Mouse (Mus musculus) heart, postnatal 0 days (tissue): ENCODE measurements around the gene Eif4e1b. TPM values are rescaled to one million over a fixed set of nuclear protein-coding genes. Genes with fewer than 3 reads are reported as not detected.

Source experiments
- ATAC-seq: fragments of 200-750 bp; cut with Nextera tagmentation; 2 replicates; pipeline ENCODE4 v1.8.0; 2017; ENCODE audit warnings: low read depth, moderate number of reproducible peaks, moderate library complexity; ENCODE audit not compliant: insufficient read depth
- DNase-seq: peaks from one replicate; pipeline ENCODE4 v3.0.0-alpha.2; 2016; ENCODE audit warnings: low spot score
- H3K27ac ChIP-seq: fragments of 300-500 bp; sonication (generic); 2 replicates; pipeline ENCODE4 v1.5.1; 2014; ENCODE audit warnings: low read depth, mild to moderate bottlenecking
- H3K27me3 ChIP-seq: fragments of 300-500 bp; sonication (generic); 2 replicates; pipeline ENCODE4 v1.6.1; 2014; ENCODE audit warnings: low read length, mixed read lengths; ENCODE audit not compliant: control insufficient read depth, insufficient read depth
- H3K36me3 ChIP-seq: fragments of 300-500 bp; sonication (generic); replicated peaks from 2 replicates; pipeline ENCODE4 v1.6.1; 2014; ENCODE audit warnings: low read length, mixed read lengths; ENCODE audit not compliant: control insufficient read depth, insufficient read depth
- H3K4me1 ChIP-seq: fragments of 300-500 bp; sonication (generic); 2 replicates; pipeline ENCODE4 v1.6.1; 2014; ENCODE audit warnings: antibody characterized with exemption; ENCODE audit not compliant: control insufficient read depth, insufficient read depth
- H3K4me2 ChIP-seq: fragments of 300-500 bp; sonication (generic); 2 replicates; pipeline ENCODE4 v1.6.1; 2014; ENCODE audit warnings: low read depth, mild to moderate bottlenecking, low read length, moderate library complexity
- H3K4me3 ChIP-seq: fragments of 300-500 bp; sonication (generic); 2 replicates; pipeline ENCODE4 v1.5.1; 2014; ENCODE audit warnings: low read depth, low read length
- H3K9ac ChIP-seq: fragments of 300-500 bp; sonication (generic); replicated peaks from 2 replicates; pipeline ENCODE4 v1.6.1; 2014; ENCODE audit warnings: low read depth, low read length, mixed read lengths
- H3K9me3 ChIP-seq: fragments of 300-500 bp; sonication (generic); replicated peaks from 2 replicates; pipeline ENCODE4 v1.6.1; 2016; ENCODE audit warnings: low read length; ENCODE audit not compliant: control insufficient read depth
- CTCF ChIP-seq: IDR thresholded peaks from 2 replicates; pipeline ENCODE4 v1.5.1; 2016; ENCODE audit warnings: antibody characterized with exemption, control low read depth, low read depth
- EP300 ChIP-seq: IDR thresholded peaks from 2 replicates; pipeline ENCODE4 v1.6.1; 2016; ENCODE audit warnings: antibody characterized with exemption, low read depth
- WGBS: fragments of 180-500 bp; shearing (Covaris S2); extraction: QIAGEN DNeasy Blood & Tissue Kit; methylation state at CpG from one replicate; pipeline ENCODE4 v1.1.7; 2014; 5-methylcytosine and 5-hydroxymethylcytosine counted together
- polyA plus RNA-seq: library from polyadenylated mRNA; unstranded; fragments of >200 nt; fragmentation: Nextera tagmentation; extraction: Ambion mirVana; gene quantifications from 2 replicates; pipeline ENCODE4 v1.2.1, GENCODE M21; 2015
- total RNA-seq: library from RNA; depleted of rRNA; stranded (reverse); fragments of >200 nt; gene quantifications from 2 replicates; pipeline ENCODE4 v1.2.3, GENCODE M21; 2014; ENCODE audit warnings: low replicate concordance

The Eif4e1b gene
- total and polyA plus RNA-seq, 2 experiments from 2014 or later, result not detected

GRCm38 (mm10) chr13:54792259-54793230 lies 8.7 kb downstream of the Eif4e1b start:
- Histone ChIP-seq H3K4me3 (no peak overlapping the region), H3K9me3 (no peaks in the 10 kb centered on the region), H3K9ac (no peak overlapping the region), H3K27me3 (peaks cover 28% of the 10 kb centered on the region), H3K4me1 (peaks cover 10% of the 10 kb centered on the region), H3K36me3 (no peaks in the 10 kb centered on the region), H3K4me2 (no peak overlapping the region), H3K27ac (no peak overlapping the region)
- no peak for DNase-seq
- 17% methylated on average over 21 of the region's 21 CpGs for WGBS
- no peak for ATAC-seq
- TF ChIP-seq CTCF (peak; percentile 15; the same call in 1 of the 2 replicates), EP300 (no peak)

- Histone ChIP-seq H3K9me3 (no peaks in the 10 kb centered on the region), H3K4me2 (no peak overlapping the region), H3K27ac (no peak overlapping the region), H3K27me3 (peaks cover 31% of the 10 kb centered on the region), H3K36me3 (no peaks in the 10 kb centered on the region), H3K4me3 (no peak overlapping the region), H3K4me1 (peaks cover 10% of the 10 kb centered on the region), H3K9ac (no peak overlapping the region)
- no peak for ATAC-seq
- DNase-seq, result no peak
- WGBS, result 77% methylated on average over 16 of the region's 16 CpGs
- TF ChIP-seq EP300 (no peak), CTCF (no peak)
Measured at GRCm38 (mm10) chr13:54794002-54794577, 10.3 kb downstream of the Eif4e1b start.

- 37% methylated on average over 5 of the region's 5 CpGs for WGBS
- Histone ChIP-seq H3K9ac (no peak overlapping the region), H3K9me3 (no peaks in the 10 kb centered on the region), H3K27me3 (peaks cover 26% of the 10 kb centered on the region), H3K27ac (no peak overlapping the region), H3K4me2 (no peak overlapping the region), H3K4me3 (no peak overlapping the region), H3K36me3 (no peaks in the 10 kb centered on the region), H3K4me1 (peaks cover 5% of the 10 kb centered on the region)
- ATAC-seq (no peak), DNase-seq (no peak)
- peak; percentile 18; the same call in 1 of the 2 replicates for TF ChIP-seq CTCF
- no peak for TF ChIP-seq EP300
Measured at GRCm38 (mm10) chr13:54794843-54795242, 11.0 kb downstream of the Eif4e1b start.

- no peak overlapping the region for H3K4me3 ChIP-seq
- WGBS, result 41% methylated on average over 4 of the region's 4 CpGs
- no peaks in the 10 kb centered on the region for H3K36me3 ChIP-seq
- H3K27ac ChIP-seq, result no peak overlapping the region
- no peak for TF ChIP-seq EP300
- TF ChIP-seq CTCF, result peak; percentile 86
- peaks cover 15% of the 10 kb centered on the region for H3K27me3 ChIP-seq
- H3K9me3 ChIP-seq, result no peaks in the 10 kb centered on the region
- H3K9ac ChIP-seq, result no peak overlapping the region
- ATAC-seq (no peak), DNase-seq (peak; percentile 57)
- no peak overlapping the region for H3K4me2 ChIP-seq
- no peaks in the 10 kb centered on the region for H3K4me1 ChIP-seq
Measured at GRCm38 (mm10) chr13:54797356-54797755, 13.6 kb downstream of the Eif4e1b start.

GRCm38 (mm10) chr13:54797861-54798643 lies 14.3 kb downstream of the Eif4e1b start:
- Histone ChIP-seq H3K4me3 (no peak overlapping the region), H3K4me1 (no peaks in the 10 kb centered on the region), H3K9ac (no peak overlapping the region), H3K36me3 (no peaks in the 10 kb centered on the region), H3K9me3 (no peaks in the 10 kb centered on the region), H3K27ac (no peak overlapping the region), H3K4me2 (no peak overlapping the region), H3K27me3 (peaks cover 15% of the 10 kb centered on the region)
- ATAC-seq, result no peak
- 70% methylated on average over 16 of the region's 16 CpGs for WGBS
- no peak for DNase-seq
- no peak for TF ChIP-seq EP300
- no peak for TF ChIP-seq CTCF
